Mouse (Mus musculus) layer of hippocampus, postnatal 36 days (tissue): ENCODE results near the gene Sprr4. TPM values are rescaled to one million over a fixed set of nuclear protein-coding genes. Genes with fewer than 3 reads are reported as not detected.
"Not testable (repeated sequence)": the region's sequence is repeated elsewhere in the genome, so short reads cannot be mapped to it uniquely, and the experiment has no call there.

Experiments
- DNase-seq, 2 experiments: peaks; one replicate each; pipeline ENCODE4 v3.0.0; 2022
- total RNA-seq, 2 experiments: library from RNA; stranded (reverse); gene quantifications; 2 replicates each; pipeline ENCODE4 v1.2.3; 2021

Gene Sprr4
- not detected for total RNA-seq

GRCm38 (mm10) chr3:92500393-92500792 lies at the start of gene Sprr4:
Sprr4 (minus strand) TSS chr3:92500493.
- no peak for DNase-seq

GRCm38 (mm10) chr3:92534411-92534810 lies 34.1 kb upstream of the Sprr4 start, which contains the start of gene 2310046K23Rik:
2310046K23Rik (minus strand) TSS chr3:92534511.
- DNase-seq = no peak

GRCm38 (mm10) chr3:92512325-92512724 lies 12.0 kb upstream of the Sprr4 start:
- DNase-seq = no peak

GRCm38 (mm10) chr3:92510786-92511185 lies 10.5 kb upstream of the Sprr4 start:
- DNase-seq = no peak

GRCm38 (mm10) chr3:92508185-92508584 lies 7.9 kb upstream of the Sprr4 start:
- DNase-seq = no peak

GRCm38 (mm10) chr3:92503528-92503927 lies 3.2 kb upstream of the Sprr4 start:
- DNase-seq = no peak

- DNase-seq = not testable (repeated sequence)
These were observed 10.0 kb downstream of the Sprr4 start for GRCm38 (mm10) chr3:92490262-92490661.

- DNase-seq = no peak
These were observed 14.0 kb downstream of the Sprr4 start for GRCm38 (mm10) chr3:92486307-92486706.

GRCm38 (mm10) chr3:92485863-92486262 lies 14.4 kb downstream of the Sprr4 start, which contains the start of gene Sprr1a:
Sprr1a (minus strand) TSS chr3:92485895.
- no peak for DNase-seq

- DNase-seq = not testable (repeated sequence)
These were observed 19.0 kb downstream of the Sprr4 start for GRCm38 (mm10) chr3:92481249-92481648.

GRCm38 (mm10) chr3:92470111-92470510 lies 30.2 kb downstream of the Sprr4 start:
- no peak for DNase-seq

- no peak for DNase-seq
These were observed 32.9 kb downstream of the Sprr4 start for GRCm38 (mm10) chr3:92467424-92467823.

- DNase-seq = no peak
These were observed 33.7 kb downstream of the Sprr4 start for GRCm38 (mm10) chr3:92466576-92466975.

- DNase-seq = no peak
These were observed 41.7 kb downstream of the Sprr4 start, which contains the start of gene Sprr3 for GRCm38 (mm10) chr3:92458620-92459019. Sprr3 (minus strand) TSS chr3:92458720.

- no peak for DNase-seq
These were observed 45.1 kb downstream of the Sprr4 start for GRCm38 (mm10) chr3:92455151-92455550.

Other genes starting within 250 kb of the Sprr4 start
- gene Sprr2a3, start 215.1 kb downstream of the Sprr4 start, total RNA-seq = not detected
- not detected for gene Sprr2b, start 183.9 kb downstream of the Sprr4 start, total RNA-seq
- not detected for gene Sprr2d, start 161.4 kb downstream of the Sprr4 start, total RNA-seq
- gene Sprr2e, start 148.3 kb downstream of the Sprr4 start, total RNA-seq = not detected
- not detected for gene Sprr2f, start 135.3 kb downstream of the Sprr4 start, total RNA-seq
- not detected for gene Sprr2h, start 114.8 kb downstream of the Sprr4 start, total RNA-seq
- not detected for gene Sprr2i, start 92.5 kb downstream of the Sprr4 start, total RNA-seq
- gene Sprr2j-ps, start 82.4 kb downstream of the Sprr4 start, total RNA-seq = not detected
- 1 to 10 TPM; 1.2 to 3.7 TPM for gene Gm9774, start 71.1 kb downstream of the Sprr4 start, total RNA-seq
- gene Sprr2k, start 67.9 kb downstream of the Sprr4 start, total RNA-seq = not detected
- not detected for gene Sprr1b, start 61.7 kb downstream of the Sprr4 start, total RNA-seq
- gene Sprr3, start 41.8 kb downstream of the Sprr4 start, total RNA-seq = not detected
- gene Sprr1a, start 14.6 kb downstream of the Sprr4 start, total RNA-seq = not detected
- gene 2310046K23Rik, start 34.0 kb upstream of the Sprr4 start, total RNA-seq = not detected
- not detected for gene Ivl, start 73.2 kb upstream of the Sprr4 start, total RNA-seq
- not detected for gene Smcp, start 88.5 kb upstream of the Sprr4 start, total RNA-seq
- gene 2210017I01Rik, start 107.0 kb upstream of the Sprr4 start, total RNA-seq = not detected
- not detected for gene Lce6a, start 121.2 kb upstream of the Sprr4 start, total RNA-seq
- not detected for gene Lce1a1, start 147.8 kb upstream of the Sprr4 start, total RNA-seq
- not detected for gene Lce1b, start 156.4 kb upstream of the Sprr4 start, total RNA-seq
- gene Lce1a2, start 169.8 kb upstream of the Sprr4 start, total RNA-seq = not detected
- not detected for gene Lce1c, start 178.8 kb upstream of the Sprr4 start, total RNA-seq
- not detected for gene Lce1d, start 186.7 kb upstream of the Sprr4 start, total RNA-seq
- gene Lce1e, start 208.6 kb upstream of the Sprr4 start, total RNA-seq = not detected
- gene Lce1f, start 219.9 kb upstream of the Sprr4 start, total RNA-seq = not detected
- not detected for gene Gm38119, start 238.6 kb upstream of the Sprr4 start, total RNA-seq